Mouse (Mus musculus): Measurements from ENCODE around the gene Ocln. TPM values are rescaled to one million over a fixed set of nuclear protein-coding genes. Genes with fewer than 3 reads are reported as not detected.
"Not testable (repeated sequence)": the region's sequence is repeated elsewhere in the genome, so short reads cannot be mapped to it uniquely, and the experiment has no call there.

Ocln gene
- polyA plus RNA-seq, 2 experiments from 2014 or later: 0.69 to 0.82 TPM

GRCm38 (mm10) chr13:100491623-100492022, 60.9 kb downstream of the Ocln start:
- ATAC-seq: no peak

DNA sequence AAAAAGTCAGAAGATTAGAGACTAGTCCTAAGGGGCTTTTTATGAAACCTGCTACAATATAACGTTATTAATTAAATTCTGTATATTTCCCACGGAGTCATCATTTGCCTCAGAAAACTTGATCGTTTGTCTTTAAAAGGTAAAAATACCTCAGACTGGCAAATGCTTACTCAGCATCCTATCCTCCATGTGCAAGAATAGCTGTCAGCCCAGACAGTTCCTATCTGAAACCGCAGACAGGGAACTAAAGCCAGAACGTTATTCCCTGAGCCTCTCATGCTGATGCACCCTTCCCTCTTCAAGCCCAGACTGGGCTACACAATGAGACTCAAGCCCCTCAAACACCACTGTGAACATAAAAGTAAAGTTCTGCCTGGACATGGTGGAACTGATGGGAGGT, 62.1 kb downstream of the Ocln start:
- no peak for ATAC-seq

DNA sequence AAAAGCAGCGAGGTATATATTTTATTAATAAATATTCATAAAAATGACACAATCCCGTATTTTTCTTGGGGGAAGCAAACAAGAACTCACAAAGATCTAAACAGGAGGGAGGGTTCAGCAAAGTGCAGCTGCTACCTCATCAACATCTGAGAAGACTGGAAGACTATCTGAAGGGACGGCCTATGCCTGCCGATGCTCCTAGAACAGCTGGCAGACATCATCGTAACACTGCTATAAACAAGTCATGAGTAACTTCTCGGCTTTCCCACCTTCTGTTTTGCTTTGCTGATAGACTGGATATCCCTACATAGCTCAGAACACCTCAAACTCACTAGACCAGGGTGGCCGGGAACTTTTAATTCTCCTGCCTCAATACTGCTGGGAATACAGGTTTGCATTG, 68.9 kb downstream of the Ocln start:
- no peak for ATAC-seq

DNA sequence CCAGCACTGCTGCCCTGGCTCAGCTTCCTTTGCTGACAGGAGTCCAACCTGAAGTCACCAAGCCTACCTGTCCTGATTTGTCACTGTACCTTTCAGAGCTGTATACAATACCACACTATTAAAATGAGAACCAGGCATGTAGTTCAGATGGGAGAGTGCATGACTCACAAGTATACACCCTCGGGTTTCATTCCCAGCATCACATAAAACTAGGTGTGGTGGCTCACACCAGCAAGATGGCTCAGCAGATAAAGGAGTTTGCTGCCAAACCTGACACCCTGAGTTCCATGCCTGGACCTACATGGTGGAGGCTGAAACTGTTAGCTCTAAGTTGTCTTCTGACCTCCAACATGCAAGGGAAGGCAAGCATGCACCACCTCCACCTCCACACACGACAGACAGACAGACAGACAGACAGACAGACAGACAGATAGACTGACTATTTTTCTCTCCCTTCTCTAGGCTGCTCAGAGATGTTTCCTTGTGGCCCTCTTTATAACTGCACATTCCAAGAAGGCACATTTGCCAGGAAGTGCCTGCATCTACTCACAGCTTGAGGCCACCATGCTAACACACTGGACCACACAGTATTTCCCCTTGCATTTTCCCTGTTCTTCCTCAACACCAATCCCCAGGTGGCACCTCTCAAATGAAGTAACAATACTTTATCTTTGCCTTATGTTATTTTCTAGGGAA, 88.8 kb downstream of the Ocln start:
- no peak for ATAC-seq

GRCm38 (mm10) chr13:100461336-100461735, 91.2 kb downstream of the Ocln start:
- no peak for ATAC-seq

GRCm38 (mm10) chr13:100452415-100453127, 99.9 kb downstream of the Ocln start, which contains the start of gene Naip1:
Gene Naip1, minus strand, starts transcription at chr13:100452869.
- ATAC-seq: not testable (repeated sequence)

DNA sequence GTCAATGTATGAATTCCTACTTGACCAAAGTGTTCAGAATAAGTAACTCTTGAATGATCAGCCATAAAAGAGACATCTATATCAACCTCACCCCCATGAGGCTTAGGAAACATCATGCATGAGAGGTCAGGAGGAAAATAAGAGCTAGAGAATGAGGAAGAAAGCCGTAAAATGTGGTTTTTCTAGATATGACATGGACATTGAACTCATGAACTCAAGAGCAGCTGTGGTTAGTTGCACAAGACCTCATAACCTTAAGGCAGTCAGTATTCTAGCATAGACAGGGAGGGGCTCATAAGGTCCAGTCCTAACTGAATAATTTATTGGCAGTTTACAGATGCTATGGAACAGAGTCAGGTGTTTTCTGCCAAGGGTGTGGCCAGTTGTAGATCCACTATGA, 103.0 kb downstream of the Ocln start:
- no peak for ATAC-seq

Other genes with a start within 250 kb of the Ocln start
- gene Naip6, start 235.0 kb downstream of the Ocln start, polyA plus RNA-seq (2017; shearing (Covaris generic)): 1 to 10 TPM; 3.4 to 5.3 TPM
- under 1 TPM in 1 of 2 experiments, not detected in 1; 0.20 TPM for gene Naip1, start 99.8 kb downstream of the Ocln start, polyA plus RNA-seq (2017; shearing (Covaris generic))
- 10 to 100 TPM; 59.2 to 59.8 TPM for gene Gtf2h2, start 60.1 kb downstream of the Ocln start, polyA plus RNA-seq (2017; shearing (Covaris generic))
- 1 to 10 TPM; 4.5 to 8.1 TPM for gene Marveld2, start 64.3 kb upstream of the Ocln start, polyA plus RNA-seq (2017; shearing (Covaris generic))
- 100 to 1,000 TPM; 107 to 115 TPM for gene Ak6, start 98.3 kb upstream of the Ocln start, polyA plus RNA-seq (2017; shearing (Covaris generic))
- 10 to 100 TPM; 23.8 to 25.8 TPM for gene Rad17, start 98.3 kb upstream of the Ocln start, polyA plus RNA-seq (2017; shearing (Covaris generic))
- 10 to 100 TPM; 15.8 to 22.5 TPM for gene Taf9, start 98.9 kb upstream of the Ocln start, polyA plus RNA-seq (2017; shearing (Covaris generic))
- 10 to 100 TPM; 24.4 to 25.0 TPM for gene Ccdc125, start 117.0 kb upstream of the Ocln start, polyA plus RNA-seq (2017; shearing (Covaris generic))
- 10 to 100 TPM; 82.6 to 87.1 TPM for gene Cdk7, start 178.2 kb upstream of the Ocln start, polyA plus RNA-seq (2017; shearing (Covaris generic))
- gene Mrps36, start 191.9 kb upstream of the Ocln start, polyA plus RNA-seq (2017; shearing (Covaris generic)): 100 to 1,000 TPM in 1 of 2 experiments, 10 to 100 TPM in 1; 85.2 to 108 TPM
- gene Cenph, start 223.2 kb upstream of the Ocln start, polyA plus RNA-seq (2017; shearing (Covaris generic)): 1 to 10 TPM; 2.8 to 4.6 TPM
- 10 to 100 TPM in 1 of 2 experiments, 1 to 10 TPM in 1; 9.1 to 22.6 TPM for gene Ccnb1, start 233.9 kb upstream of the Ocln start, polyA plus RNA-seq (2017; shearing (Covaris generic))

Data from CD4-positive, CD25-positive, alpha-beta regulatory T cell, adult 4 months (primary cell).